Mouse (Mus musculus) midbrain, embryonic 11.5 days (tissue): ENCODE data around the gene Acaa1b. TPM values are rescaled to one million over a fixed set of nuclear protein-coding genes. Genes with fewer than 3 reads are reported as not detected.

ENCODE experiments used
- ATAC-seq: fragments of 200-750 bp; cut with Nextera tagmentation; 2 replicates; pipeline ENCODE4 v1.8.0; 2017; ENCODE audit warnings: moderate TSS enrichment, moderate library complexity; ENCODE audit not compliant: low FRiP score
- DNase-seq: peaks from one replicate; pipeline ENCODE4 v3.0.0; 2015; ENCODE audit warnings: low spot score; ENCODE audit errors: missing footprints
- H3K27ac ChIP-seq: fragments of 300-500 bp; sonication (generic); 2 replicates; pipeline ENCODE4 v1.5.1; 2014; ENCODE audit warnings: low read depth, low read length
- H3K27me3 ChIP-seq: fragments of 300-500 bp; sonication (generic); 2 replicates; pipeline ENCODE4 v1.6.1; 2014; ENCODE audit warnings: mild to moderate bottlenecking, low read length, moderate library complexity, mixed read lengths; ENCODE audit not compliant: control insufficient read depth, insufficient read depth
- H3K36me3 ChIP-seq: fragments of 300-500 bp; sonication (generic); 2 replicates; pipeline ENCODE4 v1.6.1; 2014; ENCODE audit warnings: mild to moderate bottlenecking, low read length, moderate library complexity, mixed read lengths; ENCODE audit not compliant: control insufficient read depth, insufficient read depth
- H3K4me1 ChIP-seq: fragments of 300-500 bp; sonication (generic); 2 replicates; pipeline ENCODE4 v1.6.1; 2014; ENCODE audit warnings: low read length; ENCODE audit not compliant: control insufficient read depth, insufficient read depth
- H3K4me2 ChIP-seq: fragments of 300-500 bp; sonication (generic); 2 replicates; pipeline ENCODE4 v1.6.1; 2014; ENCODE audit warnings: mild to moderate bottlenecking, moderate library complexity
- H3K4me3 ChIP-seq: fragments of 300-500 bp; sonication (generic); 2 replicates; pipeline ENCODE4 v1.5.1; 2014; ENCODE audit warnings: low read depth, low read length
- H3K9ac ChIP-seq: fragments of 300-500 bp; sonication (generic); 2 replicates; pipeline ENCODE4 v1.6.1; 2014; ENCODE audit warnings: low read length
- H3K9me3 ChIP-seq: fragments of 300-500 bp; sonication (generic); 2 replicates; pipeline ENCODE4 v1.6.1; 2016; ENCODE audit warnings: low read length; ENCODE audit not compliant: control insufficient read depth
- WGBS: fragments of 180-500 bp; shearing (Covaris S2); extraction: QIAGEN DNeasy Blood & Tissue Kit; methylation state at CpG from one replicate; pipeline ENCODE4 v1.1.7; 2014; 5-methylcytosine and 5-hydroxymethylcytosine counted together
- polyA plus RNA-seq: library from polyadenylated mRNA; unstranded; fragments of >200 nt; fragmentation: Nextera tagmentation; extraction: Ambion mirVana; gene quantifications from 2 replicates; pipeline ENCODE4 v1.2.1, GENCODE M21; 2014

Gene Acaa1b
- polyA plus RNA-seq = 1.0 and 1.4 TPM in 2 replicates

- DNase-seq (peak; percentile 97), ATAC-seq (peak; percentile 91)
- Histone ChIP-seq H3K27me3 (peaks cover 7% of the 10 kb centered on the region), H3K4me3 (peak within 1 kb of the TSS; percentile 48), H3K36me3 (no peaks in the 10 kb centered on the region), H3K27ac (no peak within 1 kb of the TSS), H3K9me3 (no peaks in the 10 kb centered on the region), H3K4me1 (no peaks in the 10 kb centered on the region; the same call in 1 of the 2 replicates), H3K9ac (peak within 1 kb of the TSS; percentile 45), H3K4me2 (peak within 1 kb of the TSS; percentile 53)
- under 1% methylated on average over 65 of the region's 65 CpGs for WGBS
Observed at GRCm38 (mm10) chr9:119156278-119157201, at the start of gene Acaa1b. Acaa1b (minus strand) TSS chr9:119157093.

GRCm38 (mm10) chr9:119206666-119207065 is 49.8 kb upstream of the Acaa1b start:
- H3K9me3 ChIP-seq = no peaks in the 10 kb centered on the region
- H3K4me3 ChIP-seq = no peak overlapping the region
- H3K36me3 ChIP-seq = no peaks in the 10 kb centered on the region
- no peaks in the 10 kb centered on the region for H3K27me3 ChIP-seq
- WGBS = 81% methylated on average over 2 of the region's 2 CpGs
- H3K9ac ChIP-seq = no peak overlapping the region
- H3K4me2 ChIP-seq = no peak overlapping the region
- ATAC-seq = no peak
- no peak overlapping the region for H3K27ac ChIP-seq
- no peak for DNase-seq
- no peaks in the 10 kb centered on the region for H3K4me1 ChIP-seq

- whole genome bisulfite sequencing = 87% methylated on average over 5 of the region's 5 CpGs
- ATAC-seq = no peak
- no peak overlapping the region for H3K27ac ChIP-seq
Observed at GRCm38 (mm10) chr9:119205756-119206155, 48.9 kb upstream of the Acaa1b start.

GRCm38 (mm10) chr9:119203617-119204016 is 46.7 kb upstream of the Acaa1b start:
- H3K4me2 ChIP-seq = no peak overlapping the region
- DNase-seq = no peak
- WGBS = 95% methylated on average over 9 of the region's 9 CpGs
- no peak for ATAC-seq
- no peaks in the 10 kb centered on the region for H3K27me3 ChIP-seq
- H3K4me1 ChIP-seq = no peaks in the 10 kb centered on the region
- no peaks in the 10 kb centered on the region for H3K36me3 ChIP-seq
- no peak overlapping the region for H3K9ac ChIP-seq
- no peak overlapping the region for H3K4me3 ChIP-seq
- H3K27ac ChIP-seq = no peak overlapping the region
- H3K9me3 ChIP-seq = no peaks in the 10 kb centered on the region

More at GRCm38 (mm10) chr9:119205756-119206155, 48.9 kb upstream of the Acaa1b start:
- no peaks in the 10 kb centered on the region for H3K4me1 ChIP-seq
- no peak overlapping the region for H3K4me2 ChIP-seq
- H3K4me3 ChIP-seq = no peak overlapping the region
- H3K9ac ChIP-seq = no peak overlapping the region
- no peaks in the 10 kb centered on the region for H3K9me3 ChIP-seq
- H3K27me3 ChIP-seq = no peaks in the 10 kb centered on the region
- no peak for DNase-seq
- no peaks in the 10 kb centered on the region for H3K36me3 ChIP-seq

GRCm38 (mm10) chr9:119201653-119202052 is 44.8 kb upstream of the Acaa1b start:
- no peaks in the 10 kb centered on the region for H3K36me3 ChIP-seq
- H3K9me3 ChIP-seq = no peaks in the 10 kb centered on the region
- no peak for DNase-seq
- no peaks in the 10 kb centered on the region for H3K27me3 ChIP-seq
- H3K4me2 ChIP-seq = no peak overlapping the region
- H3K27ac ChIP-seq = no peak overlapping the region
- 86% methylated on average over 5 of the region's 5 CpGs for WGBS
- no peak overlapping the region for H3K9ac ChIP-seq
- H3K4me1 ChIP-seq = no peaks in the 10 kb centered on the region
- no peak for ATAC-seq
- H3K4me3 ChIP-seq = no peak overlapping the region

GRCm38 (mm10) chr9:119199151-119199861 is 42.4 kb upstream of the Acaa1b start:
- WGBS = 81% methylated on average over 10 of the region's 10 CpGs
- DNase-seq (no peak), ATAC-seq (no peak)
- Histone ChIP-seq H3K27ac (no peak overlapping the region), H3K4me1 (no peaks in the 10 kb centered on the region), H3K4me3 (no peak overlapping the region), H3K9ac (no peak overlapping the region), H3K4me2 (no peak overlapping the region), H3K9me3 (no peaks in the 10 kb centered on the region), H3K27me3 (no peaks in the 10 kb centered on the region), H3K36me3 (no peaks in the 10 kb centered on the region)

GRCm38 (mm10) chr9:119192202-119192990 is 35.5 kb upstream of the Acaa1b start:
- Histone ChIP-seq H3K27me3 (no peaks in the 10 kb centered on the region), H3K27ac (no peak overlapping the region), H3K9ac (no peak overlapping the region), H3K9me3 (no peaks in the 10 kb centered on the region), H3K4me2 (no peak overlapping the region), H3K36me3 (no peaks in the 10 kb centered on the region), H3K4me3 (no peak overlapping the region), H3K4me1 (no peaks in the 10 kb centered on the region)
- 39% methylated on average over 11 of the region's 11 CpGs for WGBS
- ATAC-seq = no peak
- no peak for DNase-seq

- no peak overlapping the region for H3K27ac ChIP-seq
- DNase-seq (no peak), ATAC-seq (no peak)
- no peak overlapping the region for H3K4me2 ChIP-seq
- WGBS = 56% methylated on average over 3 of the region's 3 CpGs
- no peaks in the 10 kb centered on the region for H3K9me3 ChIP-seq
- H3K4me1 ChIP-seq = no peaks in the 10 kb centered on the region
- H3K27me3 ChIP-seq = no peaks in the 10 kb centered on the region
- H3K9ac ChIP-seq = no peak overlapping the region
- no peak overlapping the region for H3K4me3 ChIP-seq
- H3K36me3 ChIP-seq = no peaks in the 10 kb centered on the region
Observed at GRCm38 (mm10) chr9:119181241-119181728, 24.4 kb upstream of the Acaa1b start.
